Mouse (Mus musculus) ovary, postnatal 36 days (tissue): Measurements from ENCODE around the gene Cript.
"Not testable (repeated sequence)": the region's sequence is repeated elsewhere in the genome, so short reads cannot be mapped to it uniquely, and the experiment has no call there.

Experiments
- DNase-seq: peaks from one replicate; pipeline ENCODE4 v3.0.0; 2022; ENCODE audit warnings: low spot score, mixed read lengths

Cript gene

GRCm38 (mm10) chr17:87050469-87051175 lies 25.3 kb downstream of the Cript start:
- DNase-seq: peak; percentile 73

DNA sequence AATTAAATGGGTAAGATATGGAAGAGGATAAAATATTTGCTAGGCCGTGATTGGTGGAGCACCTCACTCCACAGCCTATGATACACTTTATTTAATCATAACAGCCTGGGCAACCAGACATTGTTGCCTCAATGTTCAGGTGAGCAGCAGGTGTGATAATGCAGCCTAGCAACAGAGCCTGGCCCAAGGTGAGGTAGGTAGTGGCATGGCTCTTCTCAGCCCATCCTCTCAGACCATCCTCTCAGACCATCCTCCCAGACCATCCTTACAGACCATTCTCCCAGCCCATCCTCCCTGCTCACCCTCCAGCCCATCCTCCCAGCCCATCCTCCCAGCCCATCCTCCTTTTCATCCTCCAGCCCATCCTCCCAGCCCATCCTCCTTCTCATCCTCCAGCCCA lies 26.3 kb downstream of the Cript start:
- no peak for DNase-seq

DNA sequence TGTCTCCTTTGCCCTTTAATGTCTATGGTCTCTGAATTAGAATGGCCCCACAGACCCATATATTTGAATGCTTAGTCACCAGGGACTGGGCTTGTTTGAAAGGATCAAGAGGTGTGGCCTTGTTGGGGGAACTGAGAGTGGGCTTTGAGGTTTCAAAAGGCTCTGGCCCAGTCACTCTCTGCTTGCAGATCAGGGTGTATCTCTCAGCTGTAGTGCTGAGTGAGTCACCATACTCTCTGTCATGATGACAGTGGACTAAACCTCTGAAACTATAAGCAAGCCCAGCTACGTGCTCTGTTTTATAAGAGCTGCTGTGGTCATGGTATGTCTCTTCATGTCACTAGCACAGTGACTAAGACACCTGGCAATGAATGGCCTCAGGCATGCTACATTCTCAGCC lies 27.1 kb downstream of the Cript start:
- no peak for DNase-seq

DNA sequence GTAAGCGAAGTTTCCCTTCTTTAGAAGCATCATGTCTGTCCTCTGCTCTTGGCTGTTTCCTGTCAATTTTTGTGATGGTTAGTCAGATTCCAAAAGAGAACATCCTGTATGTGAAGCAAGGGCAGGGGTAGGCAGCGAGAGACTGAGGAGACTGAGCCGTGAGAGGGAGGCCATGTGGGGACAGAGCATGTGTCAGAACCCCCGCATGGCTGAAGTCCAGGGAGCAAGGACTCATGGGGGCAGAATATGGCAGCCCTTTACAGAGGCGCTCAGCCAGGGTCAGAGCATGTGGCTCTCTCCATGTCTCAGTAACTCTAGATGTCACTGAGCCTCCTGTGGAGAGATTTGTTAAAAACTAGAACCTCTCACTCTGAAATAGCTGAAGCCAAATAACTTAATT lies 28.6 kb downstream of the Cript start:
- DNase-seq: no peak

GRCm38 (mm10) chr17:87055051-87055459 lies 29.7 kb downstream of the Cript start:
- DNase-seq: peak; percentile 49

DNA sequence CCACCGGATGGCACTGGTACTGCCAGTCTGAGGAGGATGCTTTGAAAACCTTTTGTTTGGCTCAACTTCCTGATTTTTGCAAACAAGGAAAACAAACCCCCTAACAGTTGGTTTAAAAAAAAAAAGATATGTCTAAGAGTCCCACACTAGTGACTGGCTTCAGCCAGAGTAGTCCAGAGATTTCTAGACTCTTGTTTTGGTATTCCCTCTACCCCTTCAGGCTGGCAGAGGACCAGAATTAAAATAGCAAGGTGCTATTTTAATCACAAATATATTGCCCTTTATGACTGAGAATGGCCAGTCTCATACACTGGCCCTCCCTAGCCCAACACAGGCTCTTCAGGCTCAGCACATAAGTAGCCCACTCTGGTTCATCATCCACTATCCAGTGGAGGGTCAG lies 30.3 kb downstream of the Cript start:
- no peak for DNase-seq

DNA sequence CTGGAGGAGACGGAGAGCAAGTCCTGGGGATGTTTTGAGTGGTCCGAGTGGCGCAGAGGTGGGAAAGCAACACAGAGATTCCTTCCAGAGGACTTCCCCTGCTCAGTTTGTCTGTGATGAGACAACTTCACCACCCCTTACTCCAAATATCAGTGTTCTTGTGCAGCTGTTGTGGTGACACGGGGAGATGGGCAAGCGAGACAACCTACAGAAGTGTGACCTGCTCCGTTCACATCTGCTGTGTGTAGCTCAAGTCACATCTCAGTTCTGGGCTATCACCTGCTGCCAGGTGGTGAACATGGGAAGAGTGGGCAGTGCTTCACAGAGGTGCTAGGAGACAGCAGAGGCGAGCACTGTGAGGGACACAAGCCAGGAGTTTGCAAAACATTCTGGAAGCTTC lies 31.4 kb downstream of the Cript start:
- no peak for DNase-seq

DNA sequence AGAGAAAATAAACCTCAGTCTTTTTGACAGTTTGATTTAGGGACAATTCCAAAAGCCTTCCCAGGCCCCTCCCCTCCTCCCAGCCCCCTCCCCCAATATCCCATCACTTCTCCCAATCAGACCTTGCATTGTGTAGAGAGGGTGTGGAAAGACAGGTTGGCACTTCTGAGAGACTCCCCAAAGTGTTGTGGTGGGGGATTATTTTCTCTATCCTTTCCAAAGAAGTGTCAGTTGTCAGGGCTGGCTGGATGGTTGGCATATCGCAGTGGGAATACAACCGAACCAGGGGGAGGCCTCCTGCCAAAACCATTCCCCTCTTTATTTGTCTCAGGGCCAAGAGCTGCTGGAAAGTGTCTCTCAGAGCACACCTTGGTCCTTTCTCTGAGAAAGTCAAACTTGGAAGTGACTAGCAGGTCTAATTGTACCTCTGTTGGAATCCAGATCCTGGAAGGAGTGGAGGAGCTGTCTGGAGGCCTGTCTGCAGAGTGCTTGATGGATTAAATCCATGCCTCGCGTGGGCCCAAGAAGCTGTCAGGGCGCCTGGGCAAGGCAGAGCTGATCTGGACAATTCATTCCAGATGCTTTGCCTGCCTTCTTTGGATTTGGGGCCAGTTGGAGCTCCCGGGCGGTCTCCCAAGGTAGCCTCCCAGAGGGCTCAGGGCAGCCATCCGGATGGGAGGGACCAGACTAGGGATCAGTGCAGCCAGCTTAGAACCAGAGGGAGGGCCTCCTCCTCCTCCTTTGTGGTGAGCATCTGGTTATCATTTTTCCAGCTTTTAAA lies 32.3 kb downstream of the Cript start:
- peak; percentile 57 for DNase-seq

GRCm38 (mm10) chr17:87062639-87063038 lies 37.3 kb downstream of the Cript start:
- no peak for DNase-seq

- no peak for DNase-seq
These were observed 38.1 kb downstream of the Cript start for GRCm38 (mm10) chr17:87063461-87063860.

DNA sequence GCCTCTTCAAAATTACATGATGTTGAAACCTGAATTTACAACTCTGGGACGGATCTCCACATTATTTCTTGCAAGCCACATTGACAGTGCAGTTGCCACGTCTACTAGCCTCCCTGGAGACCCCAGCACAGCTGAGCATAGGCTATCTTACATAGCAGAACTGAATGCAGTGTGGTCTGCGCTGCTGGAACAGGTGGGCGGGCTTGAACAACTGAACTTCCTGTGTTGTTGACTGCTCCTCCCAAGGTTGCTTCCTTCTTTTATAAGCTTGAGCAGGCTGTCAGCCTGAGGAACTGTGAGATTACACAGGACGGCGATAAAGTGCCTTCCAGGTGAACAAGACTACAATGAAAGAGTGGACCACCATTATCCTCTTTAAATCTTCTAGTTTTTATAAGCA lies 38.6 kb downstream of the Cript start:
- DNase-seq: no peak

DNA sequence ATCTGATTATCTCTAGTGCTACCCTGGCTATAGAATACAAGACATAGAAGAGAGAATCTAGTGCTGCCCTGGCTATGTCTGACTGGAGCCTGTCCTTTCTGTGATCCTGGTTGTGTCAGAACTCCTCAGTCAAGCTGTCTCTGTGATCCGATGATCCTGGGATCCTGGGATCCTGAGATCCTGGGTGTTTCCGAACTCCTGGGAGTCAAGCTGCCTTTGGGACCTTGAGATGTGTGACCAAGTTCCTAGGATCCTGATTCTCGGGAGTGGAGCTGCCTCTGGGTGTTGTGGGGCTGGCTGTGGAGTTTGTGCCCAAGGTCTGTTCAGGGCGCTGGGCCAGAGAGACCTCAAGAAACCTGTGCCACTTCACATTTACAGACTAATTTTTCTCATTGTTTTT lies 43.6 kb downstream of the Cript start:
- DNase-seq: no peak

DNA sequence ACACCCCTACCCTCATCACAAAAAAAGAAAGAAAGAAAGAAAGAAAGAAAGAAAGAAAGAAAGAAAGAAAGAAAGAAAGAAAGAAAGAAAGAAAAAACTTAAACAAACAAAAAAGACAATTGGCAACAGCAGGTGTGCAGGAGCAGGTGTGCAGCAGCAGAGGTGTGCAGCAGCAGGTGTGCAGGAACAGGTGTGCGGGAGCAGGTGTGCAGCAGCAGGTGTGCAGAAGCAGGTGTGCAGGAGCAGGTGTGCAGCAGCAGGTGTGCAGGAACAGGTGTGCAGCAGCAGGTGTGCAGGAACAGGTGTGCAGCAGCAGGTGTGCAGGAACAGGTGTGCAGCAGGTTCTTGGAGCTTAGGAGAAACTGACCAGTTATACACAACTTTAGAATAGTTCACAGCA lies 46.8 kb downstream of the Cript start:
- DNase-seq: not testable (repeated sequence)

DNA sequence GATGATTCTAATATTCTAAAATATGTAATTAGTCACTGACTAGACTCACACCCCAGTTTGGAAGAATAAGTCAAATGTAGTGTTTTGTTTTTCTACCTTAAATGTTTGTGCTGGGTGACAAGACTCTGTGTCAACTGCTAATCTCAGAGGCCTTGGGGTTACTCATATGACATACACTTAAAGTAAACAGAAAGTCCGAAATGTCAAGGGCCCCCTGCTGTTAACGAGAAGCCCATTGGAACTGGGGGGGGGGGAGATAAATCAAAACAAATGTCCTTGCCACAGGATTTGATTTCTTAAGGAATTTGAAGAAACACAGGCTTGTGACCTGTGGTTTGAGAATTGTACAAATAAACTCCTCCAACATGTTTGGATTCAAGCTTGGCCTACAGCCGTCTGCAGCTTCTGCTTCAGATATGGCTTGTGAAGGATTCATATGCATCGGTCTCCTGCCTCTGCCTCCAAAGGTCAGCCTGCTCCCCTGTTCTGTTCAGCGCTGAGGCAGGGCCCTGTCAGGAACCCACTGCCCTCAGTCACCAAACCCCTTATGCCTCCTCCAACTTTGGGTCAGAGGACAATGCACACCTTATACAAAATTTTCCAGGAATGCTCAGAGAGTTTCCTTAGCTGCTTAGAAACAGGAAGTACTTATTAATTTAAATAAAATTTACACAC lies 47.6 kb downstream of the Cript start:
- DNase-seq: no peak

- DNase-seq: no peak
These were observed 48.1 kb downstream of the Cript start for GRCm38 (mm10) chr17:87073470-87073869.

GRCm38 (mm10) chr17:87078217-87078616 lies 52.9 kb downstream of the Cript start:
- DNase-seq: not testable (repeated sequence)

- no peak for DNase-seq
These were observed 55.4 kb downstream of the Cript start for GRCm38 (mm10) chr17:87080724-87081123.

DNA sequence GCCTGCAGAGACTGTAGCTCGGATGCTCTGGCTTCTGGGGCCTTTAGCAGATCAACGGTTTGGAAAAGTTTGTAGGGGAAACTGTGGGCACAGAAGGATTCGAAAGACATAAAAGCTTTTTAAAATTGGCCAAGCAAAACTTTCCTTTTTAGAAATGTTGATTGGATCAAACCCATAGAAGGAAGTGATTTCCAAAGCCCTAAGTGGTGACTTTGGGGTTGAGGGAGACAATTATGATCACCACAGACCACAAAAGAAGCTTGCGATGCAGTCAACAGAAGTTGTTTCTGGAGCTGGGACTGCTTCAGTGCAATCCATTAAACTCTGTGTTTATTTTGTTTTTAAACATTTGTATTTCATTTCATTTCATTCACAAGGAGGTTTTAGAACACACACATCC lies 57.2 kb downstream of the Cript start:
- DNase-seq: no peak

DNA sequence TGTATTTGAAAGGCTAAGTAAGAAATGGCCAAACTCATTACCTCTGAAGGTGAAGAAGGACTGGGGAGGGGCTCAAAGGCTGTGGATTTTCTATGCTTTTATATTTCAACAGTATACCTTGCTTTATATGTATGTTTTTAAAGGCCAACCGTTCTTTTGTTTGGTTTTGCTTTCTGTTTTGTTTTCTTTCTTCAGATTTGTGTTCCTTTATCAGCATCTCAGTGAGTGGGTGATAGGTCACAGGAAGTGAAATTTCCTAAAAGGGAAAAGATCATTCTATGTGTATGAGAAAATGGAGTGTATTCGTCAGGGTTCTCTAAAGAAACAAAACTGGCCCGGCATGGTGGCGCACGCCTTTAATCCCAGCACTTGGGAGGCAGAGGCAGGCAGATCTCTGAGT lies 58.3 kb downstream of the Cript start:
- no peak for DNase-seq
